Mouse (Mus musculus) heart, embryonic 15.5 days (tissue): Measurements from ENCODE around the gene Trpv4. TPM values are rescaled to one million over a fixed set of nuclear protein-coding genes. Genes with fewer than 3 reads are reported as not detected.

Source experiments
- ATAC-seq: fragments of 200-750 bp; cut with Nextera tagmentation; replicated peaks from 2 replicates; pipeline ENCODE4 v1.8.0; 2017; ENCODE audit warnings: low read depth, moderate TSS enrichment; ENCODE audit not compliant: insufficient number of reproducible peaks, insufficient read depth, low FRiP score
- H3K27ac ChIP-seq: fragments of 300-500 bp; sonication (generic); 2 replicates; pipeline ENCODE4 v1.5.1; 2015; ENCODE audit warnings: mild to moderate bottlenecking, inconsistent platforms
- H3K27me3 ChIP-seq: fragments of 300-500 bp; sonication (generic); 2 replicates; pipeline ENCODE4 v1.6.1; 2015; ENCODE audit warnings: inconsistent platforms
- H3K36me3 ChIP-seq: fragments of 300-500 bp; sonication (generic); 2 replicates; pipeline ENCODE4 v1.6.1; 2015; ENCODE audit warnings: mild to moderate bottlenecking, inconsistent platforms
- H3K4me1 ChIP-seq: fragments of 300-500 bp; sonication (generic); replicated peaks from 2 replicates; pipeline ENCODE4 v1.6.1; 2015; ENCODE audit warnings: inconsistent platforms
- H3K4me2 ChIP-seq: fragments of 300-500 bp; sonication (generic); 2 replicates; pipeline ENCODE4 v1.6.1; 2015; ENCODE audit warnings: inconsistent platforms, mild to moderate bottlenecking, moderate library complexity
- H3K4me3 ChIP-seq: fragments of 300-500 bp; sonication (generic); 2 replicates; pipeline ENCODE4 v1.5.1; 2015; ENCODE audit warnings: mild to moderate bottlenecking, inconsistent platforms
- H3K9ac ChIP-seq: fragments of 300-500 bp; sonication (generic); 2 replicates; pipeline ENCODE4 v1.6.1; 2015; ENCODE audit warnings: mild to moderate bottlenecking, inconsistent platforms
- H3K9me3 ChIP-seq: fragments of 300-500 bp; sonication (generic); replicated peaks from 2 replicates; pipeline ENCODE4 v1.6.1; 2016; ENCODE audit warnings: inconsistent platforms
- WGBS: fragments of 180-500 bp; shearing (Covaris S2); methylation state at CpG from one replicate; pipeline ENCODE4 v1.1.7; 2015; ENCODE audit warnings: mixed read lengths; 5-methylcytosine and 5-hydroxymethylcytosine counted together
- polyA plus RNA-seq: library from polyadenylated mRNA; unstranded; fragments of >200 nt; fragmentation: Nextera tagmentation; extraction: Ambion mirVana; gene quantifications from 2 replicates; pipeline ENCODE4 v1.2.1, GENCODE M21; 2015

The Trpv4 gene
- polyA plus RNA-seq, 1 experiment from 2014 or later = 1.00 TPM

- peaks cover 38% of the 10 kb centered on the region for H3K4me1 ChIP-seq
- 0 out of 2 replicates have a peak, but pooled peaks cover 2% of the 10 kb centered on the region for H3K27me3 ChIP-seq
- H3K4me2 ChIP-seq = no peak overlapping the region
- 43% methylated on average over 6 of the region's 6 CpGs for WGBS
- no peak overlapping the region for H3K4me3 ChIP-seq
- H3K27ac ChIP-seq = peak overlapping the region; percentile 28; the same call in 1 of the 2 replicates
- ATAC-seq = no peak
- H3K9ac ChIP-seq = no peak overlapping the region
- H3K36me3 ChIP-seq = no peaks in the 10 kb centered on the region
- H3K9me3 ChIP-seq = no peaks in the 10 kb centered on the region
These were observed 60.6 kb downstream of the Trpv4 start for GRCm38 (mm10) chr5:114597652-114598051.

- H3K36me3 ChIP-seq = no peaks in the 10 kb centered on the region
- H3K9ac ChIP-seq = no peak overlapping the region
- H3K27ac ChIP-seq = peak overlapping the region; percentile 28; the same call in 1 of the 2 replicates
- H3K9me3 ChIP-seq = no peaks in the 10 kb centered on the region
- no peak overlapping the region for H3K4me2 ChIP-seq
- WGBS = 42% methylated on average over 8 of the region's 8 CpGs
- peaks cover 40% of the 10 kb centered on the region for H3K4me1 ChIP-seq
- no peak overlapping the region for H3K4me3 ChIP-seq
- no peak for ATAC-seq
- 0 out of 2 replicates have a peak, but pooled peaks cover 5% of the 10 kb centered on the region for H3K27me3 ChIP-seq
These were observed 61.0 kb downstream of the Trpv4 start for GRCm38 (mm10) chr5:114597222-114597621.

GRCm38 (mm10) chr5:114596604-114597003 is 61.6 kb downstream of the Trpv4 start:
- no peak for ATAC-seq
- Histone ChIP-seq H3K27ac (peak overlapping the region; percentile 28), H3K4me2 (no peak overlapping the region), H3K9me3 (no peaks in the 10 kb centered on the region), H3K36me3 (no peaks in the 10 kb centered on the region), H3K4me3 (no peak overlapping the region), H3K27me3 (0 out of 2 replicates have a peak, but pooled peaks cover 9% of the 10 kb centered on the region), H3K4me1 (peaks cover 46% of the 10 kb centered on the region), H3K9ac (no peak overlapping the region)
- 33% methylated on average over 10 of the region's 10 CpGs for WGBS

- Histone ChIP-seq H3K9ac (no peak overlapping the region), H3K4me1 (peaks cover 63% of the 10 kb centered on the region), H3K36me3 (no peaks in the 10 kb centered on the region), H3K27ac (peak overlapping the region; percentile 76), H3K4me3 (no peak overlapping the region), H3K9me3 (no peaks in the 10 kb centered on the region), H3K4me2 (peak overlapping the region; percentile 41), H3K27me3 (0 out of 2 replicates have a peak, but pooled peaks cover 9% of the 10 kb centered on the region)
- ATAC-seq = peak; percentile 61; the same call in 1 of the 2 replicates
- WGBS = 15% methylated on average over 15 of the region's 15 CpGs
These were observed 63.4 kb downstream of the Trpv4 start for GRCm38 (mm10) chr5:114594741-114595241.

- peak overlapping the region; percentile 76 for H3K27ac ChIP-seq
- no peak for ATAC-seq
- H3K4me2 ChIP-seq = no peak overlapping the region; the same call in 1 of the 2 replicates
- no peaks in the 10 kb centered on the region for H3K9me3 ChIP-seq
- peaks cover 9% of the 10 kb centered on the region; the same call in 1 of the 2 replicates for H3K27me3 ChIP-seq
- H3K4me1 ChIP-seq = peaks cover 64% of the 10 kb centered on the region
- WGBS = 70% methylated on average over 5 of the region's 5 CpGs
- H3K4me3 ChIP-seq = no peak overlapping the region
- no peaks in the 10 kb centered on the region for H3K36me3 ChIP-seq
- H3K9ac ChIP-seq = no peak overlapping the region
These were observed 64.3 kb downstream of the Trpv4 start for GRCm38 (mm10) chr5:114593949-114594348.

- no peaks in the 10 kb centered on the region for H3K36me3 ChIP-seq
- no peak overlapping the region for H3K27ac ChIP-seq
- no peak overlapping the region for H3K4me3 ChIP-seq
- H3K4me1 ChIP-seq = peaks cover 64% of the 10 kb centered on the region
- H3K27me3 ChIP-seq = peaks cover 15% of the 10 kb centered on the region; the same call in 1 of the 2 replicates
- no peaks in the 10 kb centered on the region for H3K9me3 ChIP-seq
- no peak overlapping the region for H3K9ac ChIP-seq
- no peak for ATAC-seq
- no peak overlapping the region for H3K4me2 ChIP-seq
- 73% methylated on average over 12 of the region's 12 CpGs for WGBS
These were observed 64.9 kb downstream of the Trpv4 start for GRCm38 (mm10) chr5:114593161-114593821.

GRCm38 (mm10) chr5:114592463-114593160 is 65.6 kb downstream of the Trpv4 start:
- Histone ChIP-seq H3K4me3 (no peak overlapping the region), H3K27ac (no peak overlapping the region), H3K27me3 (peaks cover 15% of the 10 kb centered on the region; the same call in 1 of the 2 replicates), H3K4me2 (no peak overlapping the region), H3K9ac (no peak overlapping the region), H3K36me3 (no peaks in the 10 kb centered on the region), H3K4me1 (peaks cover 64% of the 10 kb centered on the region), H3K9me3 (no peaks in the 10 kb centered on the region)
- ATAC-seq = no peak
- WGBS = 69% methylated on average over 19 of the region's 19 CpGs

GRCm38 (mm10) chr5:114591151-114591561 is 67.1 kb downstream of the Trpv4 start:
- H3K4me3 ChIP-seq = no peak overlapping the region
- WGBS = 10% methylated on average over 15 of the region's 15 CpGs
- H3K9ac ChIP-seq = no peak overlapping the region
- ATAC-seq = no peak
- peaks cover 23% of the 10 kb centered on the region for H3K27me3 ChIP-seq
- H3K9me3 ChIP-seq = no peaks in the 10 kb centered on the region
- H3K4me1 ChIP-seq = peaks cover 51% of the 10 kb centered on the region
- no peak overlapping the region for H3K27ac ChIP-seq
- peak overlapping the region; percentile 35 for H3K4me2 ChIP-seq
- H3K36me3 ChIP-seq = no peaks in the 10 kb centered on the region

- 62% methylated on average over 17 of the region's 17 CpGs for WGBS
- Histone ChIP-seq H3K4me1 (peaks cover 47% of the 10 kb centered on the region), H3K9ac (no peak overlapping the region), H3K4me2 (no peak overlapping the region), H3K27ac (no peak overlapping the region), H3K9me3 (no peaks in the 10 kb centered on the region), H3K4me3 (no peak overlapping the region), H3K36me3 (no peaks in the 10 kb centered on the region), H3K27me3 (peaks cover 28% of the 10 kb centered on the region)
- ATAC-seq = no peak
These were observed 67.9 kb downstream of the Trpv4 start for GRCm38 (mm10) chr5:114590043-114590913.

GRCm38 (mm10) chr5:114589454-114589853 is 68.8 kb downstream of the Trpv4 start:
- no peak overlapping the region for H3K9ac ChIP-seq
- no peaks in the 10 kb centered on the region for H3K36me3 ChIP-seq
- no peak overlapping the region for H3K4me2 ChIP-seq
- no peak overlapping the region for H3K27ac ChIP-seq
- peaks cover 33% of the 10 kb centered on the region for H3K27me3 ChIP-seq
- ATAC-seq = no peak
- no peaks in the 10 kb centered on the region for H3K9me3 ChIP-seq
- no peak overlapping the region for H3K4me3 ChIP-seq
- H3K4me1 ChIP-seq = peaks cover 39% of the 10 kb centered on the region
- 55% methylated on average over 2 of the region's 2 CpGs for WGBS

GRCm38 (mm10) chr5:114589026-114589425 is 69.2 kb downstream of the Trpv4 start:
- no peak for ATAC-seq
- Histone ChIP-seq H3K36me3 (no peaks in the 10 kb centered on the region), H3K9me3 (no peaks in the 10 kb centered on the region), H3K4me2 (no peak overlapping the region), H3K9ac (no peak overlapping the region), H3K4me3 (no peak overlapping the region), H3K27me3 (peaks cover 32% of the 10 kb centered on the region), H3K27ac (no peak overlapping the region), H3K4me1 (peaks cover 35% of the 10 kb centered on the region)
- WGBS = 53% methylated on average over 6 of the region's 6 CpGs
